Mouse (Mus musculus): ENCODE results near the gene Plekhm1. TPM values are rescaled to one million over a fixed set of nuclear protein-coding genes. Genes with fewer than 3 reads are reported as not detected.

Gene Plekhm1
- polyA plus RNA-seq, 1 experiment from 2014 or later: 8.0 TPM

GRCm38 (mm10) chr11:103340677-103341076 lies 71.8 kb downstream of the Plekhm1 start:
- Histone ChIP-seq H3K9me3 (replicated peaks) (no peaks in the 10 kb centered on the region), H3K27ac (replicated peaks) (no peak overlapping the region), H3K36me3 (no peaks in the 10 kb centered on the region), H3K4me3 (no peak overlapping the region), H3K27me3 (ENCODE audit: low read depth, poor library complexity, severe bottlenecking) (peaks cover 28% of the 10 kb centered on the region), H3K4me1 (peaks cover 16% of the 10 kb centered on the region)
- WGBS: 59% methylated on average over 7 of the region's 7 CpGs
- no peak for DNase-seq (ENCODE audit: low spot score)

GRCm38 (mm10) chr11:103340130-103340529 lies 72.4 kb downstream of the Plekhm1 start:
- no peaks in the 10 kb centered on the region for H3K36me3 ChIP-seq
- no peaks in the 10 kb centered on the region for H3K9me3 ChIP-seq (replicated peaks)
- H3K4me3 ChIP-seq: peak overlapping the region; percentile 34
- WGBS: 72% methylated on average over 19 of the region's 19 CpGs
- H3K4me1 ChIP-seq: peaks cover 14% of the 10 kb centered on the region
- peak overlapping the region; percentile 55 for H3K27ac ChIP-seq (replicated peaks)
- H3K27me3 ChIP-seq (ENCODE audit: low read depth, poor library complexity, severe bottlenecking): peaks cover 28% of the 10 kb centered on the region
- no peak for DNase-seq (ENCODE audit: low spot score)

- no peaks in the 10 kb centered on the region for H3K36me3 ChIP-seq
- no peaks in the 10 kb centered on the region for H3K9me3 ChIP-seq (replicated peaks)
- WGBS: 47% methylated on average over 19 of the region's 19 CpGs
- H3K4me1 ChIP-seq: peaks cover 14% of the 10 kb centered on the region
- peaks cover 33% of the 10 kb centered on the region for H3K27me3 ChIP-seq (ENCODE audit: low read depth, poor library complexity, severe bottlenecking)
- DNase-seq (ENCODE audit: low spot score): no peak
- peak overlapping the region; percentile 55 for H3K27ac ChIP-seq (replicated peaks)
- H3K4me3 ChIP-seq: peak overlapping the region; percentile 34
Measured at GRCm38 (mm10) chr11:103339414-103340119, 72.9 kb downstream of the Plekhm1 start.

- Histone ChIP-seq H3K27me3 (ENCODE audit: low read depth, poor library complexity, severe bottlenecking) (peaks cover 42% of the 10 kb centered on the region), H3K36me3 (no peaks in the 10 kb centered on the region), H3K9me3 (replicated peaks) (no peaks in the 10 kb centered on the region), H3K27ac (replicated peaks) (no peak overlapping the region), H3K4me1 (peaks cover 16% of the 10 kb centered on the region), H3K4me3 (no peak overlapping the region)
- WGBS: 93% methylated on average over 6 of the region's 6 CpGs
- DNase-seq (ENCODE audit: low spot score): no peak
Measured at GRCm38 (mm10) chr11:103338671-103339070, 73.8 kb downstream of the Plekhm1 start.

GRCm38 (mm10) chr11:103338119-103338518 lies 74.4 kb downstream of the Plekhm1 start:
- H3K4me3 ChIP-seq: no peak overlapping the region
- peaks cover 22% of the 10 kb centered on the region for H3K4me1 ChIP-seq
- WGBS: 81% methylated on average over 7 of the region's 7 CpGs
- peaks cover 48% of the 10 kb centered on the region for H3K27me3 ChIP-seq (ENCODE audit: low read depth, poor library complexity, severe bottlenecking)
- H3K9me3 ChIP-seq (replicated peaks): no peaks in the 10 kb centered on the region
- DNase-seq (ENCODE audit: low spot score): no peak
- H3K27ac ChIP-seq (replicated peaks): no peak overlapping the region
- H3K36me3 ChIP-seq: no peaks in the 10 kb centered on the region

- H3K9me3 ChIP-seq (replicated peaks): no peaks in the 10 kb centered on the region
- peaks cover 57% of the 10 kb centered on the region for H3K27me3 ChIP-seq (ENCODE audit: low read depth, poor library complexity, severe bottlenecking)
- peaks cover 31% of the 10 kb centered on the region for H3K4me1 ChIP-seq
- no peak overlapping the region for H3K27ac ChIP-seq (replicated peaks)
- 91% methylated on average over 2 of the region's 2 CpGs for WGBS
- DNase-seq (ENCODE audit: low spot score): no peak
- H3K4me3 ChIP-seq: no peak overlapping the region
- H3K36me3 ChIP-seq: no peaks in the 10 kb centered on the region
Measured at GRCm38 (mm10) chr11:103337180-103337579, 75.3 kb downstream of the Plekhm1 start.

- Histone ChIP-seq H3K36me3 (no peaks in the 10 kb centered on the region), H3K4me3 (no peak overlapping the region), H3K9me3 (replicated peaks) (no peaks in the 10 kb centered on the region), H3K4me1 (peaks cover 32% of the 10 kb centered on the region), H3K27me3 (ENCODE audit: low read depth, poor library complexity, severe bottlenecking) (peaks cover 65% of the 10 kb centered on the region), H3K27ac (replicated peaks) (no peak overlapping the region)
- WGBS: 92% methylated on average over 5 of the region's 5 CpGs
- no peak for DNase-seq (ENCODE audit: low spot score)
Measured at GRCm38 (mm10) chr11:103335561-103335960, 76.9 kb downstream of the Plekhm1 start.

GRCm38 (mm10) chr11:103334925-103335324 lies 77.6 kb downstream of the Plekhm1 start:
- H3K9me3 ChIP-seq (replicated peaks): no peaks in the 10 kb centered on the region
- H3K27me3 ChIP-seq (ENCODE audit: low read depth, poor library complexity, severe bottlenecking): peaks cover 62% of the 10 kb centered on the region
- WGBS: 88% methylated on average over 9 of the region's 9 CpGs
- no peaks in the 10 kb centered on the region for H3K36me3 ChIP-seq
- H3K27ac ChIP-seq (replicated peaks): no peak overlapping the region
- no peak overlapping the region for H3K4me3 ChIP-seq
- H3K4me1 ChIP-seq: peaks cover 28% of the 10 kb centered on the region
- DNase-seq (ENCODE audit: low spot score): no peak

- peaks cover 51% of the 10 kb centered on the region for H3K27me3 ChIP-seq (ENCODE audit: low read depth, poor library complexity, severe bottlenecking)
- H3K9me3 ChIP-seq (replicated peaks): no peaks in the 10 kb centered on the region
- no peak overlapping the region for H3K27ac ChIP-seq (replicated peaks)
- 13% methylated on average over 40 of the region's 40 CpGs for WGBS
- no peaks in the 10 kb centered on the region for H3K36me3 ChIP-seq
- H3K4me3 ChIP-seq: peak overlapping the region; percentile 47
- peak; percentile 59 for DNase-seq (ENCODE audit: low spot score)
- H3K4me1 ChIP-seq: peaks cover 21% of the 10 kb centered on the region
Measured at GRCm38 (mm10) chr11:103333719-103334398, 78.6 kb downstream of the Plekhm1 start.

- peak overlapping the region; percentile 47 for H3K4me3 ChIP-seq
- no peaks in the 10 kb centered on the region for H3K36me3 ChIP-seq
- H3K27ac ChIP-seq (replicated peaks): 0 out of 2 replicates have a peak overlapping the region, but pooled peaks have one; percentile 2
- peak; percentile 50 for DNase-seq (ENCODE audit: low spot score)
- H3K9me3 ChIP-seq (replicated peaks): no peaks in the 10 kb centered on the region
- H3K27me3 ChIP-seq (ENCODE audit: low read depth, poor library complexity, severe bottlenecking): peaks cover 47% of the 10 kb centered on the region
- 32% methylated on average over 34 of the region's 34 CpGs for WGBS
- peaks cover 21% of the 10 kb centered on the region for H3K4me1 ChIP-seq
Measured at GRCm38 (mm10) chr11:103332890-103333651, 79.4 kb downstream of the Plekhm1 start.

GRCm38 (mm10) chr11:103332186-103332889 lies 80.1 kb downstream of the Plekhm1 start:
- peak; percentile 85 for DNase-seq (ENCODE audit: low spot score)
- 0 out of 2 replicates have a peak overlapping the region, but pooled peaks have one; percentile 19 for H3K27ac ChIP-seq (replicated peaks)
- H3K4me1 ChIP-seq: peaks cover 21% of the 10 kb centered on the region
- H3K4me3 ChIP-seq: peak overlapping the region; percentile 47
- 25% methylated on average over 18 of the region's 18 CpGs for WGBS
- no peaks in the 10 kb centered on the region for H3K9me3 ChIP-seq (replicated peaks)
- no peaks in the 10 kb centered on the region for H3K36me3 ChIP-seq
- peaks cover 45% of the 10 kb centered on the region for H3K27me3 ChIP-seq (ENCODE audit: low read depth, poor library complexity, severe bottlenecking)

GRCm38 (mm10) chr11:103331502-103332185 lies 80.8 kb downstream of the Plekhm1 start:
- Histone ChIP-seq H3K9me3 (replicated peaks) (no peaks in the 10 kb centered on the region), H3K27me3 (ENCODE audit: low read depth, poor library complexity, severe bottlenecking) (peaks cover 43% of the 10 kb centered on the region), H3K27ac (replicated peaks) (0 out of 2 replicates have a peak overlapping the region, but pooled peaks have one; percentile 19), H3K36me3 (no peaks in the 10 kb centered on the region), H3K4me1 (peaks cover 21% of the 10 kb centered on the region), H3K4me3 (no peak overlapping the region)
- no peak for DNase-seq (ENCODE audit: low spot score)
- WGBS: 91% methylated on average over 10 of the region's 10 CpGs
